Mouse (Mus musculus) MEL (cell line): ENCODE data around the gene Sox5. TPM values are rescaled to one million over a fixed set of nuclear protein-coding genes. Genes with fewer than 3 reads are reported as not detected.

Source experiments
- DNase-seq: peaks from one replicate; pipeline ENCODE4 v3.0.0; 2011; ENCODE audit warnings: low read depth, low spot score
- H3K27ac ChIP-seq: 2 replicates; pipeline ENCODE4 v1.5.1; 2012; ENCODE audit warnings: low read depth, mild to moderate bottlenecking, control low read depth, low read length, moderate library complexity; ENCODE audit not compliant: control insufficient read depth
- H3K27me3 ChIP-seq, 2 experiments: fragments of 150-350 bp in 1 of 2; sonication (generic) in 1 of 2; 2 replicates each; pipeline ENCODE4 v1.6.1; 2012; ENCODE audit warnings: low read length in 2 of 2, mild to moderate bottlenecking in 2 of 2, improper control_type of control experiment in 1 of 2, moderate library complexity in 1 of 2; ENCODE audit not compliant: insufficient read depth in 2 of 2, control insufficient read depth in 1 of 2
- H3K36me3 ChIP-seq, 2 experiments: 2 replicates each; pipeline ENCODE4 v1.6.1; 2012 to 2014; ENCODE audit warnings: low read length in 2 of 2, improper control_type of control experiment in 1 of 2, inconsistent platforms in 1 of 2, mild to moderate bottlenecking in 1 of 2; ENCODE audit not compliant: insufficient read depth in 2 of 2, control insufficient read depth in 1 of 2
- H3K4me1 ChIP-seq, 2 experiments: fragments of 150-350 bp in 1 of 2; sonication (generic) in 1 of 2; 2 replicates each; pipeline ENCODE4 v1.6.1; 2012; ENCODE audit warnings: low read length in 2 of 2, improper control_type of control experiment in 1 of 2, mild to moderate bottlenecking in 1 of 2; ENCODE audit not compliant: insufficient read depth in 2 of 2, control insufficient read depth in 1 of 2
- H3K4me3 ChIP-seq, 2 experiments: fragments of 150-350 bp in 1 of 2; sonication (generic) in 1 of 2; 2 replicates each; pipeline ENCODE4 v1.5.1; 2012; ENCODE audit warnings: low read depth in 2 of 2, low read length in 2 of 2, mild to moderate bottlenecking in 2 of 2, moderate library complexity in 2 of 2, control low read depth in 1 of 2, improper control_type of control experiment in 1 of 2; ENCODE audit not compliant: control insufficient read depth in 1 of 2, insufficient read depth in 1 of 2
- H3K79me2 ChIP-seq: 2 replicates; pipeline ENCODE4 v1.6.1; 2012; ENCODE audit warnings: mild to moderate bottlenecking, low read length, moderate library complexity; ENCODE audit not compliant: control insufficient read depth, poor library complexity, insufficient read depth
- H3K9ac ChIP-seq: 2 replicates; pipeline ENCODE4 v1.6.1; 2012; ENCODE audit warnings: low read depth, mild to moderate bottlenecking, control low read depth, low read length, moderate library complexity; ENCODE audit not compliant: control insufficient read depth, poor library complexity, severe bottlenecking
- H3K9me3 ChIP-seq: fragments of 150-350 bp; sonication (generic); replicated peaks from 2 replicates; pipeline ENCODE4 v1.6.1; 2012; ENCODE audit warnings: mild to moderate bottlenecking, low read length, improper control_type of control experiment, moderate library complexity; ENCODE audit not compliant: insufficient read depth
- BHLHE40 ChIP-seq: IDR thresholded peaks from 2 replicates; pipeline ENCODE4 v1.6.1; 2012; ENCODE audit warnings: low read depth, mild to moderate bottlenecking, inconsistent platforms, low read length, improper control_type of control experiment, borderline replicate concordance
- CHD2 ChIP-seq: IDR thresholded peaks from 2 replicates; pipeline ENCODE4 v1.6.1; 2011; ENCODE audit warnings: low read length, improper control_type of control experiment
- ELF1 ChIP-seq: IDR thresholded peaks from 2 replicates; pipeline ENCODE4 v1.6.1; 2014; ENCODE audit warnings: low read depth, mild to moderate bottlenecking, inconsistent platforms, low read length, improper control_type of control experiment, moderate library complexity
- EP300 ChIP-seq, 2 experiments: IDR thresholded peaks; 2 replicates each; pipeline ENCODE4 v1.6.1; 2011; ENCODE audit warnings: improper control_type of control experiment in 2 of 2, low read length in 2 of 2, low read depth in 1 of 2, mild to moderate bottlenecking in 1 of 2
- GATA1 ChIP-seq: IDR thresholded peaks from 2 replicates; pipeline ENCODE4 v1.6.1; 2011; ENCODE audit warnings: low read depth, low read length, improper control_type of control experiment
- KAT2A ChIP-seq: conservative IDR thresholded peaks from 2 replicates; pipeline ENCODE4 v1.6.1; 2012; ENCODE audit warnings: low read depth, low read length, improper control_type of control experiment, inconsistent platforms
- MAFK ChIP-seq: IDR thresholded peaks from 2 replicates; pipeline ENCODE4 v1.6.1; 2011; ENCODE audit warnings: low read depth, mild to moderate bottlenecking, low read length, improper control_type of control experiment, borderline replicate concordance
- MAX ChIP-seq: IDR thresholded peaks from 2 replicates; pipeline ENCODE4 v1.6.1; 2011; ENCODE audit warnings: low read length, improper control_type of control experiment
- NRF1 ChIP-seq: IDR thresholded peaks from 2 replicates; pipeline ENCODE4 v1.6.1; 2014; ENCODE audit warnings: low read depth, mild to moderate bottlenecking, inconsistent platforms, low read length, improper control_type of control experiment, moderate library complexity; ENCODE audit not compliant: poor library complexity, insufficient read depth, severe bottlenecking
- POLR2A ChIP-seq, 2 experiments: IDR thresholded peaks; 2 replicates each; pipeline ENCODE4 v1.6.1; 2011 to 2012; ENCODE audit warnings: low read length in 2 of 2, mild to moderate bottlenecking in 2 of 2, control low read depth in 1 of 2, improper control_type of control experiment in 1 of 2, low read depth in 1 of 2, moderate library complexity in 1 of 2; ENCODE audit not compliant: control insufficient read depth in 1 of 2, insufficient read depth in 1 of 2, poor library complexity in 1 of 2
- POLR2AphosphoS2 ChIP-seq: IDR thresholded peaks from 2 replicates; pipeline ENCODE4 v1.6.1; 2011; ENCODE audit warnings: low read length, improper control_type of control experiment
- RAD21 ChIP-seq: IDR thresholded peaks from 2 replicates; pipeline ENCODE4 v1.6.1; 2011; ENCODE audit warnings: mild to moderate bottlenecking, low read depth, low read length, improper control_type of control experiment
- RCOR1 ChIP-seq: IDR thresholded peaks from 2 replicates; pipeline ENCODE4 v1.6.1; 2012; ENCODE audit warnings: low read depth, mild to moderate bottlenecking, inconsistent platforms, low read length, improper control_type of control experiment
- TAL1 ChIP-seq: IDR thresholded peaks from 2 replicates; pipeline ENCODE4 v1.6.1; 2012; ENCODE audit warnings: mild to moderate bottlenecking, inconsistent platforms, low read length, moderate library complexity, mixed read lengths
- TBP ChIP-seq: IDR thresholded peaks from 2 replicates; pipeline ENCODE4 v1.8.0; 2011; ENCODE audit warnings: low read depth, low read length, improper control_type of control experiment
- TCF12 ChIP-seq: IDR thresholded peaks from 2 replicates; pipeline ENCODE4 v1.6.1; 2014; ENCODE audit warnings: low read depth, mild to moderate bottlenecking, inconsistent platforms, low read length, improper control_type of control experiment, moderate library complexity
- USF1 ChIP-seq: IDR thresholded peaks from 2 replicates; pipeline ENCODE4 v1.6.1; 2014; ENCODE audit warnings: low read depth, mild to moderate bottlenecking, inconsistent platforms, low read length, improper control_type of control experiment, moderate library complexity
- ZMIZ1 ChIP-seq: IDR thresholded peaks from 2 replicates; pipeline ENCODE4 v1.6.1; 2012; ENCODE audit warnings: low read depth, mild to moderate bottlenecking, inconsistent platforms, low read length, improper control_type of control experiment, moderate library complexity
- polyA plus RNA-seq, 2 experiments: library from polyadenylated mRNA; stranded (reverse) in 1 of 2; unstranded in 1 of 2; fragments of >175 nt in 1 of 2; fragments of >200 nt in 1 of 2; gene quantifications; 2 replicates each; pipeline versions ENCODE4 v1.2.1 to v1.2.4; 2012; ENCODE audit warnings: low replicate concordance in 2 of 2, low read depth in 1 of 2; ENCODE audit not compliant: insufficient read length in 2 of 2, insufficient read depth in 1 of 2, missing spikeins in 1 of 2
- total RNA-seq: library from RNA; depleted of rRNA; stranded (reverse); fragments of 300-350 nt; gene quantifications from 2 replicates; pipeline ENCODE4 v1.2.3, GENCODE M21; 2012

Gene Sox5
- total and polyA plus RNA-seq, 3 experiments = 0.19 to 3.0 TPM; not detected in 1

- H3K27me3 ChIP-seq = no peaks in the 10 kb centered on the region
- H3K79me2 ChIP-seq = no peaks in the 10 kb centered on the region
- no peak for DNase-seq
- no peak overlapping the region for H3K9ac ChIP-seq
- no peaks in the 10 kb centered on the region for H3K4me1 ChIP-seq
- no peak overlapping the region for H3K4me3 ChIP-seq
- no peak overlapping the region for H3K27ac ChIP-seq
- no peaks in the 10 kb centered on the region for H3K9me3 ChIP-seq
- no peak for TF ChIP-seq RAD21
- TF ChIP-seq POLR2A (IDR thresholded peaks at IDR 0.05; ENCODE audit: control insufficient read depth in 1 of 2, insufficient read depth in 1 of 2, low read depth in 1 of 2, low read length in 2 of 2, poor library complexity in 1 of 2) = no peak
- TF ChIP-seq NRF1 = no peak
- no peak for TF ChIP-seq ZMIZ1
- no peak for TF ChIP-seq EP300 (IDR thresholded peaks at IDR 0.05; ENCODE audit: low read depth in 1 of 2, low read length in 2 of 2)
- TF ChIP-seq TAL1 = no peak
- no peak for TF ChIP-seq TBP
- TF ChIP-seq MAX = no peak
- no peak for TF ChIP-seq GATA1
- TF ChIP-seq KAT2A = no peak
- TF ChIP-seq USF1 = no peak
- no peak for TF ChIP-seq CHD2
- no peak for TF ChIP-seq ELF1
- H3K36me3 ChIP-seq = no peaks in the 10 kb centered on the region
These were observed 512.1 kb downstream of the Sox5 start for GRCm38 (mm10) chr6:144269666-144270065.

- Histone ChIP-seq H3K36me3 (no peaks in the 10 kb centered on the region), H3K79me2 (no peaks in the 10 kb centered on the region), H3K4me1 (no peaks in the 10 kb centered on the region), H3K4me3 (no peak overlapping the region), H3K27me3 (no peaks in the 10 kb centered on the region), H3K9ac (no peak overlapping the region), H3K27ac (no peak overlapping the region), H3K9me3 (no peaks in the 10 kb centered on the region)
- DNase-seq = no peak
- no peak for TF ChIP-seq BHLHE40
- no peak for TF ChIP-seq POLR2AphosphoS2
- TF ChIP-seq ELF1 = no peak
- no peak for TF ChIP-seq MAX
- TF ChIP-seq EP300 (IDR thresholded peaks at IDR 0.05; ENCODE audit: low read depth in 1 of 2, low read length in 2 of 2) = no peak
- TF ChIP-seq MAFK = no peak
These were observed 516.0 kb downstream of the Sox5 start for GRCm38 (mm10) chr6:144265752-144266151.

- no peaks in the 10 kb centered on the region for H3K9me3 ChIP-seq
- no peaks in the 10 kb centered on the region for H3K36me3 ChIP-seq
- no peak overlapping the region for H3K9ac ChIP-seq
- H3K4me3 ChIP-seq = no peak overlapping the region
- TF ChIP-seq ZMIZ1 = no peak
- no peak for TF ChIP-seq CHD2
- no peak for TF ChIP-seq BHLHE40
- no peak for TF ChIP-seq RCOR1
- TF ChIP-seq TCF12 = no peak
- no peak overlapping the region for H3K27ac ChIP-seq
- no peaks in the 10 kb centered on the region for H3K27me3 ChIP-seq
- DNase-seq = no peak
- no peaks in the 10 kb centered on the region for H3K79me2 ChIP-seq
- H3K4me1 ChIP-seq = no peaks in the 10 kb centered on the region
These were observed 516.8 kb downstream of the Sox5 start for GRCm38 (mm10) chr6:144265004-144265403.
